Mouse (Mus musculus) brain, embryonic 18.5 days (tissue): ENCODE results near the gene Adgrl1.

Source experiments
- DNase-seq: peaks from one replicate; pipeline ENCODE4 v3.0.0-alpha.2; 2012; ENCODE audit warnings: low read depth, low spot score

Adgrl1 gene

DNA sequence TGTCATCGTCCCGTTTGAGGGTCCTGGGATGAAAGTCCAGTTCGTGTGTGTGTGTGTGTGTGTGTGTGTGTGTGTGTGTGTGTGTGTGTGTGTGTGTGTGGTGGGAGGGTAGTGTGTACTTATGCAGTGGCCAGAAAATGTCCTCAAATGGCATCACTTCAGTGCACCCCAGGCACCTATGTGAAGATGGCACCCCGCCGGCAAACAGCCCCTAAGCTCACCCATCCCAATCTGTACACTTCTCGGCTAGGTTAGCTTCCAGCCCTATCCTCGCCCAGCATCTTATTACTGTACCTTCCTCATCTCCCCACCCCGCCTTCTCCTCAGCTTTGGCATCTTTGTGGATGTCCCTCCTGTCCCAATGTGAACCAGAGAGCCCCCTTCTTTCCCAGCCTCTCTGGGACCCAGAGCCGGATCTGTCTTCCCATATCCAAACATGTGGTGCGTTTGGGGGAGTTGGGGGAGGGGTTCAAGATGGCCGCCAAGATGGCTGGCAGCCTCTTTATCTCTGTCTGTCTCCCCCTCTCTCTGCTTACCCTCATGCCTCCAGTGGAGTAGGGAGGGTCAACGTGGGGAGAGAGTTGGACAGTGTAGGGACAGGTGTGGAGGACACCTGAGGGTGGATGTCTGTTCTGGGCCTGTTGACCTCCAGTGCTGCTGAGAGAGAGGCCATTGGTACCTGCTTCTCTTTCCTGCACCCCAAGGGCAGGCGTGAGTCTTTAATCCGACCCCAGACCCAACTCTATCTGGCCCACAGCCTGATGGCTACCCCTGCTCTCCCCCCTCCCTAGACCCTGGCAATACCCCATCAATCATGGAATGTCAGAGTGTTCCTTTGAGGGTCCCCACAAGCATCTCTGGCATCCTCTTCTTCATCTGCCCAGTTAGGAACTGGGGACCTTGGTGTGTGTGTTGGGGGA lies 1.9 kb downstream of the Adgrl1 start:
- no peak for DNase-seq

DNA sequence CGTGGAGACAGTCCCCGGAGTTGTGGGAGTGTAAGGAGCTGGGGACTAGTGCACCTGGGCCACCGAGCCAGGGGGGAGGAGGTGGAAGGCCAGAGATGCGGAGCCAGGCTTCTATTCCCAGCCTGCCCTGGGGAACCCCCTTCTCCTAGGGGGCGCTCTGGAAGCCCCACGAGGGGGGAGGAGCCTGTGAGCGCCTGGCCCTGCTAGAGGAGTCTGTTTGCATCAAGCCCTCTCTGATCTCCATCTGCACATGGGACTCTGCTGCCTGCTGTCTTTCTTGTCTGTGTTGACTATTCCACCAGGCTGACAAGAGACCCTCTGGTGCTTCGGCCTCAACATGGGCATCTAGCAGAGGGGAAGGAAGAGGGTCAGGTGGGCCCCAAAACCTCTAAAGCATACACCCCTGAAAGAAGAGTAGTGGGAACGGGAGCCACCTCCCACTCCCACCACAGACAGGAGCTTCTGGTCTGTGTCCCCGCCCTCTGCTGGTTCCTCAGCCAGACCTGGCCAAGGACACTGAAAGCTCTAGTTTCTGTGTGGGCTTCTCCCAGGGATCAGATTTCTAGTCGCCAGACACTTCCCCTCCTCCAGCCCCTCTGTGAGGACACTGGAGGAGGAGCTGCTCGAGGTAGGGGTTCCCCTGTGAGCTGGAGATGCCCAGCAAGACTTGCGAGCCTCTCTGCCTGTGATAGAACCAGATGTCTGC lies 3.2 kb downstream of the Adgrl1 start:
- DNase-seq, result no peak

DNA sequence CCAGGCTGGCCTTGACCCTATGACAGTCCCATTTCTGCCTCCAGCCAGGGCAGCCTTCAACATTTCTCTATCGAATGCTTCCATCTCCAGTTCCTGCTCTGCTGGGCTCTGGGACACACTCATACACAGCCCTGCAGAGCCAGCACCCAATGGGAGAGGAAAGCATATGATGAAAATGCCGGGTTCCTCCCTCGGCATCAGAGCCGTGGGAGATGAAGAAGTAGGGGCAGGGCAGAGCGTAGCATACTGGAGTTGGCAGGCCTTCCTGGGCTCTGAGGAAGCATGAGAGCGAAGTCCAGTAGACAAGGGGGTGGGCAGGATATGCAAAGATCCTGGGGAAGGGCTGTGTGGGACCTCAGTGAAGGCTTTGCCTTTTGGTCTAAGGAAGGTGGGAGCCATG lies 8.7 kb downstream of the Adgrl1 start:
- DNase-seq, result no peak

DNA sequence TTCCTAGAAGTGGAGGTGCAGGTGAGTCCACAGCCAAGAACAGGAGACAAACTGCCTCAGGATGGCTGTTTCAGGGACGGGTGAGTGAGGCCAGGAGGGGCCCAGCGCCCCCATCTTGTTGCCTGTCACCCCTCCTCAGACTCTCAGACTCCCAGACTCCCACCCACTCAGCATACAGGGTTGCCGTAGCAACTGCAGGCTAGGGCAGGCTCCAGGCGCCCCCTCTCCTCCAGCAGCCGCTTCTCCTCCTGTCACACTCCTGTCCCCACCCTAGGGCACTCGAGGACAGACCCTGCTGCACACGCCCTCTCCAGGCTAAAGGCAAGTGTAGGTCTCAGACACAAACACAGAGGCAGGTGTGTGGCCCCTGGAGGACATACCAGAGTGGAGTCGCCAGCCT lies 9.4 kb downstream of the Adgrl1 start:
- no peak for DNase-seq

DNA sequence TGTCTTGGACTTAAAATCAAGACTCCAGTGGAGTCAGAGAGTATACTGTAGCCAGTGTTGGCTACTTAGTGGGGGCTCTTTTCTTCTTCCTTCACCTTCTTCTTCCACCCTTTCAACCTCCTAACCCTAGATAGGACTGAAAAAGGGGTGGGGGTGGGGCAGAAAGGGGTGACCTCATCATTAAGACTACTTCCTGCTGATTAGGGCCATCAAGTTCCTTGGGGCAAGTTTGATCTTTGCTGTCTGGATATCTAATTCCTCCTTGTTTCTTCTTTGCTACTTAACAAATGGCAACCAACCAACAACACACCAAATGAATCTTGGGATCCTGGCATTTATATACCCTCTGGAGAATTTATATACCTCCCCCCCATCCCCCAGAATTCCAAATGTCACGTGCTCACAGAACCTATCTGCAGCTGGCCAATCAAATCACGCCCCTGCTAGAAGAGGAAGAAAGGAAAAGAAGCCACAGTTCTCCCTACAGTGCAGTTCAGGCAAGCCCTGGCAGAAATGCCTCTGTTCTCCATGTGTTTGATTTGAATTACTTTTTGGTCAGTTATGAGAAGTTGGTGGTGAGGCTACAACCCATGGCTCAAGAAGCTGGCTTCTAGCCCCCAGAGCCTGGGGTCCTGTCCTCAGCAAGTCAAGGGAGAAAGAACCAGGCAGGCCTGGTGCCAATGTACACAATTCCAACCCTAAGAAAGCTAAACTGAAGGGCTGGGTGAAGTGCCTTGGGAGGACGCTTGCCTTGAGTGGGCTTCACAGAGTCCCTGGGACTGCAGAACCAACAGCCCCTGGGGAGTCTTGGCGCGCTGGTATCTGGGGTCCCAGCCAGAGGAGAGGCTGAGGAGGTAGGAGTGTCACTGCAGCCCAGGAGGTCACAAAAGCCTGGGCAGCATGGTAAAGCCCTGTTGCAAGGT lies 12.2 kb downstream of the Adgrl1 start:
- no peak for DNase-seq

DNA sequence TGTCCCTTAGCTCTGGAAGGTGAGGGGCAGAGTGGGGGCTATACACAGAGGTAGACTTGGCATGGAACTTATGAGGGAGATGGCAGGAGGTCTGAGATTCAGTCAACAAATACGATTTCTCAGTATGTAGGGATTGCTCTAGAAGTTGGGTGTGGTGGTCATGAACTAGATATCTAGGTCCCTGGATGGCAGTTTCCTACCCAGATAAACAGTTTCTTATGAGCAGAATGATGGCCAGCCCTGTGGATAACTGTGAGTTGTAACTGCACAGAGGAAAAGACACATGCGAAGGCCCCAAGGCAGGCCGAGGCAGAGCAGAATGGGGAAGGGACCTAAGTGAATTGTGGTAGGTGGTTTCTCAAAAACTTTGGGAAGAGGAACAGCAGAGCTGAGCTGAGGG lies 14.3 kb downstream of the Adgrl1 start:
- no peak for DNase-seq

DNA sequence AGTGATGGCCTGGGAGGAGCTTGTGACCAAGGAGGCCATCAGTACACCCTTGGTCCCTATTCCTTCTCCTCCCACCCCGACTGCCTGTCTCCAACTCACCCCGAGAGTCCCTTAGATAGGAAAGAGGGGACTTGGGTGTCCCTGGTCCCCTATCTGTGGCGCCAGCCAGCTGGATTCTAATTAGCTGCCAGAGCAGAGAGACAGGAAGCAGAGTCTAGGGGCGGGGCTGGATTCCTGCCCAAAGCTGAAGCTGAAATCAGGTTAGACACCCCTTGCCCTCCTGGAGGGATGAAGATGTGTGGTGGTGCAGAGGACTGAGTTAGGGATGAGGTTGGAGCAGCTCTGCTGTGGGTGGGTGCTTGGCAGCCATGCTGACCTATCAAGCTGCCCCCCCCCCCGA lies 15.0 kb downstream of the Adgrl1 start:
- DNase-seq, result no peak

DNA sequence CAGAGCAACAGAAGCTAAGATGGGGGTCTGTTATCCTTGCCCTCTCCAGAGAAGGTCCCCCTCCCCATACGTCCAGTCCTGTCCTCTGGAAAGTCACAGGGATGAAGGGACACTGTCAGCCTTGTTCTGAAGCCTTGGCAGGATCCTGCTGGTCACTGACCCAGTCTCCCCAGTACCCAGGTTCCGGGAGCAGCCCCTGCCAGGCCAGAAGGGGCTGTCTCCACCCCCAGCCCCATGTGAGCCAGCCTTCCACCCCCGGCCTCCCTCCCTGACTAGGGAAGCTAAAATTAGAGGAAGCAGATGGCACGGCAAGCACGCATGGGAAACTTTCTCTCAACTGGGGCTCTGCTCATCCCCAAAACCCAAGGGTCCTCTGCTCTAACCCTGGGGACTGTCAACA lies 16.1 kb downstream of the Adgrl1 start:
- no peak for DNase-seq

DNA sequence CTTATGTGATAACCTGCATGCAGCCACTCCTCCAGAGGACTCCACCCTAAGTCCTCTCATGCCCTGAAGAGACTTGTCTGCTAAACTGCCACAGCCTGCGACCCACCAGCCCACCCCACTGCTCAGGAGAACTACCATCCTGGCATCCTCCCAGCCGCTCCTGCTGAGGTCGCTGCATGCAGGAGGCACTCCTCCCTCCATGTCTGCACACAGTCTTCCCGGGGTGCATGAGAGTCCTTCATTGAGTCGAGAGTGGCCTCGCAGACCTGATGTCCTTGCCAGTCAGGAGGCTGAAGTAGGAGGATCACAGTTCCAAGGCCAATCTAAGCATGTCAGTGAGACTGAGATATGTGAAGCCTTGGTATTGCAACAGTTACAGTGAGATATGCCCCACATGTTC lies 17.7 kb downstream of the Adgrl1 start:
- no peak for DNase-seq

DNA sequence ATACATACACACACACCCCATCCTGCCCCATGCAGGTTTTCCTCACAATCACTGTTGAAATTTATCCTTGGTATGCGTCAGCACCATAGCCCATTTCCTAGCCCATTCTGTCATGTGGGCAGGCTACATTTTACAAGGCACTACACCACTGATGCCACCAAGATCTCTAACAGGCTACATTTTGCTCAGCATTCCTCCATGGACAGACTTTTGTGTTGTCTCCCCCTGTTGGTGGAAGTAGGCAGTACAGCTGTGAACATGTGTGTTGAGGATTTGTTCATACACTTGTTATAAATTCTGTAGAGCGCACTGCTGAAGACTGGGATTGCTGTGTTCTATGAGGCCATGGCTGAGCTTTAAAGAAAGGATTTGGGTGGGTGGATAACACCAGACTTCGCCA lies 21.7 kb downstream of the Adgrl1 start:
- peak; percentile 61 for DNase-seq

DNA sequence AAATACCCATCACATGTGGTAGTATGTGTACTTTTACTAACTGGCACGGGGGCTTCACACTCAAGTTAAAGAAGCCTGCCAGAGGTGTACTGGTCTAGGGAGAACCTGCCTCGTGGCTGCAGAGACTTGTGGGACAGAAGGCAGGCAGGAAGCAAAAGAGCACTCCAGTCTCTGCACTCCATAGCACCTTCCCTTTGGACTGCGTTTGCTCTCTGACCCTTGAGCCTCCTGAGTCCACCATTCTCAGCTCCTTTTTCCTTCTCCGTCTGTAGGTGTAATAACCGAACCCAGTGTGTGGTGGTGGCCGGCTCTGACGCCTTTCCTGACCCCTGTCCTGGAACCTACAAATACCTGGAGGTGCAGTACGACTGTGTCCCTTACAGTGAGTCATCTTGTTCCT lies 22.8 kb downstream of the Adgrl1 start:
- DNase-seq, result no peak

DNA sequence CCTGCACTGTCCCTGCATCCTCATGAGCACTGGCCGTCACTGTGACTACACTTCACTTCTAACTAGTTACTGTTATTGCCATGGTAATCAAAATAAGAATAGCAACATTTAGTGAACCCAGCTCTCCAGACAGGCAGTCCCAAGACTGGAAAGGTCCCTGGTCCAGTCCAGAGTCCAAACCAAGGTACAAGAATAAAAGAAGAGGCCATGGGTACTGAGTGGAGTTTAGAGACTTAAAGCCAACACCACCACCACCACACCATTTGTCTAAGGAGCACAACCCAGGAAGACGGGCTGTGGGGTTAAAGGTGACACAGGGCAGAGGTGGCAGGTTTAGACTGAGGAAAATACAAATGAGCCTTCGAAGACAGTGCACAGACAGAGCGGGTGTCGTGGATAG lies 24.7 kb downstream of the Adgrl1 start:
- no peak for DNase-seq

DNA sequence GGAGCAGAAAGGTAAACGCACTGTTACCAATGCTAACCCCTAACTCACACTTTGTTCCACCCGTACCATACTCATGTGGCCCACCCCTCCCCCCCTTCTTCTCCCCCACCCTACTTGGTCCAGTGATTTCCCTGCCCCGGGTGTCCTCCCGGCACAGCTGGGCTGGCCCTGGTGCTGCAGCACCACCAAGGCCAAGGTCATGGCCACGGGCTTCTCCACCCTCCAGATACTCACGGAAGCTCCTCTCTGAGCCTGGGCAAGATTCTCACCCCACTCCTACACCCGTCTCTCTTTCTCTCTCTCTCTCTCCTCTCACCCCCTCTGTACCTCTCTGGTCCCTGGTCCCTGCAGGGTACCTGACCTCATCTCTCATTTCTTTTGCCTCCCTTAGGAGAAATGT lies 26.4 kb downstream of the Adgrl1 start:
- no peak for DNase-seq

DNA sequence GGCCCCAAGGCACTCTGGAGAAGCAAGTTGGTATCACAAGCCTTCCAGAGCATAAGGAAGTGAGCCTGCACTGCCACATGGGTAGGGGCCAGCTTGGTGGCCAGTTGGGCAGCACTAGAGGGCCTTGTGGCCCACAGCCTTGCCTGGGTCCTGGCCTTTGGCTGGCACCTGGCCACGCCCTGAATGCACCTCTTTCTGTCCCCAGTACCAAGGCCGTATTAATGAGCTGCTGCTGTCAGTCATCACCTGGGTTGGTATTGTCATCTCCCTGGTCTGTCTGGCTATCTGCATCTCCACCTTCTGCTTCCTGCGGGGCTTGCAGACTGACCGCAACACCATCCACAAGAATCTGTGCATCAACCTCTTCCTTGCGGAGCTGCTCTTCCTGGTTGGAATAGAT lies 34.3 kb downstream of the Adgrl1 start:
- no peak for DNase-seq

DNA sequence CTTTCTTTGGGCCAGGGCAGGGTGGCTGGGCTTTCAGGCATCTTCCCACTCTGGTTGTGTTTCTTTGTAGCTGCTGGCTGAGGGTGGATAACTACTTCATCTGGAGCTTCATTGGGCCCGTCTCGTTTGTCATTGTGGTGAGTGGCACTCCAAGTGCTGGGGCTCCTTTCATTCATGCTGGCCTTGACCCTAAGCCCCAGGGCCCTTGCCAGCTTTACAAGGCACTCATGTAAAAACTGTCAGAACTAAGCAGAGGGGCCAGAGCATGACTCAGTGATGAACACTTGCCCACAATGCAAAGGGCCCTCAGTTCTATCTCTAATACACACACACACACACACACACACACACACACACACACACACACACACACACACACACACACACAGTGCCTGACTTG lies 35.1 kb downstream of the Adgrl1 start:
- no peak for DNase-seq

DNA sequence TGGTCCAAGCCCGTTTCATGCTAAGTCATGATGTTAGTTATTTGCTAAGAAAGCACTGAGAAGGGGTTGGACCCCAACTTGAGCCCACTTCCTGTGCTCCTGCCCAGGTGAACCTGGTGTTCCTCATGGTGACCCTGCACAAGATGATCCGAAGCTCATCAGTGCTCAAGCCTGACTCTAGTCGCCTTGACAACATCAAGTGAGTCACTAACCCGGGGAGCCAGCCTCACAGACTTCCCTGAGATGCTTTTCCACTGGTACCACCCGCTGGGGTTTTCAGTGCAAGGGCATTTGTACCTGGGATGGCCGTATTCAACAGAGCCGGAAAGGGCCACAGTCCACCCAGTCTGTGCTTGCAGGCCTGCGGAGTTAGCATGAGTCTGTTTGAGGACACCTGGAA lies 35.5 kb downstream of the Adgrl1 start:
- no peak for DNase-seq

DNA sequence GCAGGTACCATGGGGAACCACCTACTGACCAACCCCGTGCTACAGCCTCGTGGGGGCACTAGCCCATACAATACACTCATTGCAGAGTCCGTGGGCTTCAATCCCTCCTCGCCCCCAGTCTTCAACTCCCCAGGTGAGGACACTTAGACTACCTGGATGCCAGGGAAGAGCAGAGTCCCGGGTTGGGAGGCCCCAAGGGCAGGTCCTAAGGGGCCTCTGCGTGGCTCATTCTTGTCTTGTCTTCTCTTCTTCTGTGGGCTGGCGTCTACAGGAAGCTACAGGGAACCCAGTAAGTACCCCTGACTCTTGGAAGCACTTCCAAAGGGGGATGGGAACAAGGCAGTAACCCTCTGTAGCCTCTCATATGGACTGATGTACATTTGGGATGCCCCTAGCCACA lies 37.7 kb downstream of the Adgrl1 start:
- no peak for DNase-seq

DNA sequence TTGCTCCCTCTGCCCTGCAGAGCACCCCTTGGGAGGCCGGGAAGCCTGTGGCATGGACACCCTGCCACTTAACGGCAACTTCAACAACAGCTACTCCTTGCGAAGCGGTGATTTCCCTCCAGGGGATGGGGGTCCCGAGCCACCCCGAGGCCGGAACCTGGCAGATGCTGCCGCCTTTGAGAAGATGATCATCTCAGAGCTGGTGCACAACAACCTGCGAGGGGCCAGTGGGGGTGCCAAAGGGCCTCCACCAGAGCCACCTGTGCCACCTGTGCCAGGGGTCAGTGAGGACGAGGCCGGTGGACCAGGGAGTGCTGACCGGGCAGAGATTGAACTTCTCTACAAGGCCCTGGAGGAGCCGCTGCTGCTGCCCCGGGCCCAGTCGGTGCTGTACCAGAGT lies 38.4 kb downstream of the Adgrl1 start:
- no peak for DNase-seq

DNA sequence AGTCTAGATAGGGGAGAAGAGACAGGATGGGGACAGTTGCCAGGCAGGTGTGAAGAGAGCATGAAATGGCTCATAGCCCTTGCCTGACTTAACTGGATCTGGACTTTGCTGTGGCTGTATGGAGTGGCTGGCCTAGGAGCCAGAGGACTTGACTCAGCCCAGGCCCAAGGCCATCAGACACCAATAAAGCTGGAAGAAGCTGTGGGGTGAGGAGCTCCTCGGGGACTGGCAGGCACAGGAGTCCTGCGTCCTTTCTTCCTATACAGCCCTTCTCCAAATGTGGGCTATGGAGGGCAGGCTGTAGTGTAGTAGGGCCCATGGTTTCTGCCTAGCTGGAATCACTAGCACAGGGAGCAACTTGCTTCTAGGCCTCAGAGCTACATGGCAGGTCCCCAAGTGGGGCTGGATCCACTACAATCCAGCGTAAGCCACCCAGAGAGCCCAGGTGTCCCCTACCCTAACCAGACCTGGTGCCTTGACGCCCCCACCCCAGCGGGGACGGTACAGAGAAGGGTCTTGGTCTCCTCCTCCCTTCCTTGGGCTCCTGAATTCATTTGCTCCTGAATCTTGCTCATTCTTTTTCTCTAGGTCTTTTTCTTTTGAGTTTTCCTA lies 41.3 kb downstream of the Adgrl1 start:
- no peak for DNase-seq

DNA sequence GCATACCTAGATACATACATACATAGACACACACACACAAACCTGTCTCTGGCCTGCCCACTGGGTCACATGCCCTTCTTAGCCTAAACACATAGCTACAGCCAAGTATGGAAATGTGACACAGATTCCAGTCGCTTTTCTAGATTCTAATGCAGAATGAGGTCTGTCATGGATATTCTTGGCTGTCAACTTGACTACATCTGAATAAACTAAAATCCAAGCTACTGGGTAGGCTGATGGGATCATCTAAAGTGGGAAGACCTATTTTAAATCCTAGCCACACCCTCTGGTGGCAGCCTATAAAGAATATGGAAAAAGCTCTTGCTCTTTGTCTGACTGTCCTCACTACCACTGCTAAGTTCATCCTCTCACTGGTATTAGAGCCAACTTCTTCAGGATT lies 42.5 kb downstream of the Adgrl1 start:
- DNase-seq, result no peak

DNA sequence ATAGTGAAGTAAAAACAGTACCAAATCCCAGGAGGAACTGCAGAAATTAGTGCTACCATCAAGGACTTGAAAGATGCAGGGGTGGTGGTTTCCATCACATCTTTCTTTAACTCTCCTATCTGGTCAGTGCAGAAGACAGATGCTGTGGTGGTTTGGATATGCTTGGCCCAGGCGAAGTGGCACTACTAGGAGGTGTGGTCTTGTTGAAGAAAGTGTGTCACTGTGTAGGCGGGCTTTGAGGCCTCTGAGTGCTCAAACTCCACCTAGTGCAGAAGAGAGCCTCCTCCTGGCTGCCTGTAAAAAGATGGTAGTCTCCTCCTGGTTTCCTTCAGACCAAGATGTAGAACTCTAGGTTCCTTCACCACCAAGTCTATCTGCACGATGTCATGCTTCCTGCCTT lies 45.6 kb downstream of the Adgrl1 start:
- DNase-seq, result no peak

DNA sequence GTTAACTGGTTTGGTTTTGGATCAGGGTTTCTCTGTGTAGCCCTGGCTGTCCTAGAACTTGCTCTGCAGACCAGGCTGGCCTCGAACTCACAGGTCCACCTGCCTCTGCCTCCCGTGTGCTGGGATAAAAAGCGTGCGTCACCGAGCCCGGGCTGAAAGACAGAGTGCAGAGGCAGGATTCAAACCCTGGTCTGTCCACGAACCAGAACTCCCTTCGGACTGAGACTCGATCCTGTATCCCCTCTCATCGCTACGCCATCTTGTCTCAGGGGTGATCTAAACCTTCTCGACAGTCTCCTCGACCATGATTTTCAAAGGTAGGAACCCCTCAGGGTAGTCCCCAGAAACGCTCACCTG lies 54.8 kb downstream of the Adgrl1 start:
- no peak for DNase-seq
